Mouse (Mus musculus) stomach, embryonic 14.5 days (tissue): Measurements from ENCODE around the gene Grap. TPM values are rescaled to one million over a fixed set of nuclear protein-coding genes. Genes with fewer than 3 reads are reported as not detected.

ENCODE experiments used
- ATAC-seq: fragments of 200-750 bp; cut with Nextera tagmentation; 2 replicates; pipeline ENCODE4 v1.8.0; 2017; ENCODE audit warnings: low read depth, moderate TSS enrichment; ENCODE audit not compliant: insufficient number of reproducible peaks, insufficient read depth, low FRiP score
- H3K27ac ChIP-seq: fragments of 300-500 bp; sonication (generic); 2 replicates; pipeline ENCODE4 v1.5.1; 2014; ENCODE audit warnings: mild to moderate bottlenecking, low read length, moderate library complexity, mixed read lengths
- H3K27me3 ChIP-seq: fragments of 300-500 bp; sonication (generic); 2 replicates; pipeline ENCODE4 v1.6.1; 2014; ENCODE audit warnings: low read length, control low read depth, mixed read lengths; ENCODE audit not compliant: control insufficient read depth, insufficient read depth
- H3K36me3 ChIP-seq: fragments of 300-500 bp; sonication (generic); 2 replicates; pipeline ENCODE4 v1.6.1; 2014; ENCODE audit warnings: mild to moderate bottlenecking, control low read depth, low read length, moderate library complexity, mixed read lengths; ENCODE audit not compliant: control insufficient read depth, insufficient read depth
- H3K4me1 ChIP-seq: fragments of 300-500 bp; sonication (generic); 2 replicates; pipeline ENCODE4 v1.6.1; 2014; ENCODE audit warnings: low read length, control low read depth, mixed read lengths; ENCODE audit not compliant: control insufficient read depth, insufficient read depth
- H3K4me2 ChIP-seq: fragments of 300-500 bp; sonication (generic); replicated peaks from 2 replicates; pipeline ENCODE4 v1.6.1; 2014; ENCODE audit warnings: low read depth, low read length, control low read depth
- H3K4me3 ChIP-seq: fragments of 300-500 bp; sonication (generic); 2 replicates; pipeline ENCODE4 v1.5.1; 2014; ENCODE audit warnings: low read depth, low read length, control low read depth
- H3K9ac ChIP-seq: fragments of 300-500 bp; sonication (generic); replicated peaks from 2 replicates; pipeline ENCODE4 v1.6.1; 2014; ENCODE audit warnings: low read depth, mild to moderate bottlenecking, control low read depth, low read length, moderate library complexity, mixed read lengths
- H3K9me3 ChIP-seq: fragments of 300-500 bp; sonication (generic); 2 replicates; pipeline ENCODE4 v1.6.1; 2016; ENCODE audit warnings: low read depth, low read length, control low read depth; ENCODE audit not compliant: control insufficient read depth
- WGBS: fragments of 180-500 bp; shearing (Covaris S2); extraction: QIAGEN DNeasy Blood & Tissue Kit; methylation state at CpG from one replicate; pipeline ENCODE4 v1.1.7; 2014; 5-methylcytosine and 5-hydroxymethylcytosine counted together
- polyA plus RNA-seq: library from polyadenylated mRNA; unstranded; fragments of >200 nt; fragmentation: Nextera tagmentation; extraction: Ambion mirVana; gene quantifications from 2 replicates; pipeline ENCODE4 v1.2.1, GENCODE M21; 2014

The Grap gene
- polyA plus RNA-seq, 1 experiment from 2014 or later = 7.1 TPM

- Histone ChIP-seq H3K4me2 (no peak overlapping the region), H3K9ac (no peak overlapping the region), H3K4me3 (no peak overlapping the region), H3K27me3 (no peaks in the 10 kb centered on the region), H3K9me3 (no peaks in the 10 kb centered on the region), H3K27ac (no peak overlapping the region), H3K36me3 (0 out of 2 replicates have a peak, but pooled peaks cover 2% of the 10 kb centered on the region), H3K4me1 (no peaks in the 10 kb centered on the region)
- ATAC-seq = no peak
- WGBS = 79% methylated on average over 5 of the region's 5 CpGs
Observed at GRCm38 (mm10) chr11:61722077-61722476, 69.0 kb downstream of the Grap start.

Other genes with a start within 250 kb of the Grap start
- 1.4 and 1.6 TPM in 2 replicates for gene Rnf112, start 199.1 kb upstream of the Grap start, polyA plus RNA-seq
- gene Mfap4, start 167.8 kb upstream of the Grap start, polyA plus RNA-seq = 367 and 408 TPM in 2 replicates
- 47.4 and 47.7 TPM in 2 replicates for gene Mapk7, start 158.9 kb upstream of the Grap start, polyA plus RNA-seq
- 29.6 and 43.7 TPM in 2 replicates for gene B9d1, start 148.1 kb upstream of the Grap start, polyA plus RNA-seq
- gene Epn2, start 73.6 kb upstream of the Grap start, polyA plus RNA-seq = 28.7 and 32.6 TPM in 2 replicates
- 3.2 and 3.4 TPM in 2 replicates for gene Fam83g, start 30.8 kb downstream of the Grap start, polyA plus RNA-seq
- gene Slc5a10, start 67.6 kb downstream of the Grap start, polyA plus RNA-seq = not detected in 2 replicates
- 25.4 and 28.9 TPM in 2 replicates for gene Prpsap2, start 108.8 kb downstream of the Grap start, polyA plus RNA-seq
- 19.2 and 20.4 TPM in 2 replicates for gene Ulk2, start 201.8 kb downstream of the Grap start, polyA plus RNA-seq